Mouse (Mus musculus) E14TG2a.4 (cell line): ENCODE data around the gene Myh9.

Source experiments
- CTCF ChIP-seq: conservative IDR thresholded peaks from 2 replicates; pipeline ENCODE4 v1.5.1; 2014; ENCODE audit warnings: low read length
- NANOG ChIP-seq: IDR thresholded peaks from 2 replicates; pipeline ENCODE4 v1.6.1; 2014; ENCODE audit warnings: borderline replicate concordance, low read length, mixed read lengths

GRCm38 (mm10) chr15:77746326-77746725 is 95.6 kb downstream of the Myh9 start:
- TF ChIP-seq CTCF = no peak
- no peak for TF ChIP-seq NANOG
